Mouse (Mus musculus): ENCODE measurements around the gene Stx11. TPM values are rescaled to one million over a fixed set of nuclear protein-coding genes. Genes with fewer than 3 reads are reported as not detected.

The Stx11 gene
- polyA plus RNA-seq (2015; fragmentation: Nextera tagmentation; extraction: Ambion mirVana), result 23.4 and 26.5 TPM in 2 replicates

GRCm38 (mm10) chr10:12964151-12965075, at the start of gene Stx11:
Gene Stx11 (minus strand): TSS chr10:12964298.

DNA sequence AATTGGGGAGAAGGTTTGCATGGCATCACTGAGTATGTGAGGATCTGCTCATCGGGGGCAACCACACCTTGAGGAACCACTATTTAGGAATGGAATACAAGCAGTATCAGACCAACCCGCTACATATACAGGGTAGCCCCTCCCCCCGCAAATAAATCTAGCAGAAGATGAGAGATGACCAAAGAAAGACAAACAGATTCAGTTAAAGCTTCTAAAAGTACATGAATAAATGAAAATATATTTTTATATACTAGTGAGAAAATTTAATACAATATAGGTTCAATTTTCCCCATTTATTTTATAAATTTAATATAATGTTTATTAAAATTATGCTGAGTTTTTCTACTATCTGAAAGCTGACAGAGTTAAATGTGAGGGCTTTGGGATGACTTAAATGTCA, 40.9 kb upstream of the Stx11 start, which contains the start of gene Sf3b5:
Gene Sf3b5 (plus strand): TSS at position 301 of the 400 bp plus-strand sequence.

Other genes with a start within 250 kb of the Stx11 start
- 23.7 and 33.1 TPM in 2 replicates for gene Utrn, start 94.9 kb downstream of the Stx11 start, polyA plus RNA-seq (2015; fragmentation: Nextera tagmentation; extraction: Ambion mirVana)
- 31.5 and 32.8 TPM in 2 replicates for gene Sf3b5, start 41.0 kb upstream of the Stx11 start, polyA plus RNA-seq (2015; fragmentation: Nextera tagmentation; extraction: Ambion mirVana)
- 15.0 and 21.2 TPM in 2 replicates for gene Plagl1, start 96.2 kb upstream of the Stx11 start, polyA plus RNA-seq (2015; fragmentation: Nextera tagmentation; extraction: Ambion mirVana)
- gene Zc2hc1b, start 213.7 kb upstream of the Stx11 start, polyA plus RNA-seq (2015; fragmentation: Nextera tagmentation; extraction: Ambion mirVana), result not detected in 2 replicates
- gene Ltv1, start 228.9 kb upstream of the Stx11 start, polyA plus RNA-seq (2015; fragmentation: Nextera tagmentation; extraction: Ambion mirVana), result 33.5 and 36.2 TPM in 2 replicates

Data from spleen, postnatal 0 days (tissue).